Mouse (Mus musculus) megakaryocyte, embryonic 14.5 days (primary cell): ENCODE measurements around the gene Slc39a11.

Experiments
- FLI1 ChIP-seq: IDR thresholded peaks from 2 replicates; pipeline ENCODE4 v1.6.1; 2012; ENCODE audit warnings: low read length, inconsistent platforms, mixed read lengths
- GATA1 ChIP-seq: IDR thresholded peaks from 3 replicates; pipeline ENCODE4 v1.6.1; 2012; ENCODE audit warnings: mixed read lengths, low read length, inconsistent platforms, borderline replicate concordance

GRCm38 (mm10) chr11:113352085-113352815 lies 297.6 kb downstream of the Slc39a11 start:
- TF ChIP-seq FLI1: no peak
- TF ChIP-seq GATA1: no peak
